Mouse (Mus musculus) kidney, adult 10 weeks (tissue): ENCODE results near the gene Fmo9. TPM values are rescaled to one million over a fixed set of nuclear protein-coding genes. Genes with fewer than 3 reads are reported as not detected.

Source experiments
- polyA plus RNA-seq: library from polyadenylated mRNA; stranded (reverse); fragments of 350-450 nt; fragmentation: Illumina TruSeq; extraction: RNeasy Lipid Tissue Mini Kit (QIAGEN cat#74804); gene quantifications from one replicate; pipeline ENCODE4 v1.2.3, GENCODE M21; 2014; ENCODE audit warnings: low read depth, low replicate concordance

Fmo9 gene
- polyA plus RNA-seq, result not detected

GRCm38 (mm10) chr1:166681745-166682144 is at the start of gene Fmo9:
Gene Fmo9 (minus strand): TSS chr1:166681845.

GRCm38 (mm10) chr1:166647593-166647992 is 34.1 kb downstream of the Fmo9 start, which contains the start of gene Gm4847:
Gene Gm4847 (minus strand): TSS chr1:166647693.

Other genes starting within 250 kb of the Fmo9 start
- not detected for gene Gm4846, start 184.3 kb downstream of the Fmo9 start, polyA plus RNA-seq
- not detected for gene Gm4847, start 34.2 kb downstream of the Fmo9 start, polyA plus RNA-seq